Mouse (Mus musculus) forebrain, embryonic 10.5 days (tissue): ENCODE results near the gene Plin3. TPM values are rescaled to one million over a fixed set of nuclear protein-coding genes. Genes with fewer than 3 reads are reported as not detected.

Experiments
- DNase-seq: peaks from one replicate; pipeline ENCODE4 v3.0.0-alpha.2; 2017; ENCODE audit warnings: low spot score; ENCODE audit errors: extremely low spot score
- H3K27ac ChIP-seq: fragments of 300-500 bp; sonication (generic); 2 replicates; pipeline ENCODE4 v1.5.1; 2016; ENCODE audit warnings: mild to moderate bottlenecking
- H3K27me3 ChIP-seq: fragments of 300-500 bp; sonication (generic); 2 replicates; pipeline ENCODE4 v1.6.1; 2016; ENCODE audit warnings: mild to moderate bottlenecking; ENCODE audit not compliant: poor library complexity, severe bottlenecking
- H3K36me3 ChIP-seq: fragments of 300-500 bp; sonication (generic); replicated peaks from 2 replicates; pipeline ENCODE4 v1.6.1; 2016; ENCODE audit warnings: mild to moderate bottlenecking, moderate library complexity
- H3K4me1 ChIP-seq: fragments of 300-500 bp; sonication (generic); 2 replicates; pipeline ENCODE4 v1.6.1; 2016
- H3K4me3 ChIP-seq: fragments of 300-500 bp; sonication (generic); 2 replicates; pipeline ENCODE4 v1.5.1; 2016; ENCODE audit warnings: mild to moderate bottlenecking, moderate library complexity
- H3K9me3 ChIP-seq: fragments of 300-500 bp; sonication (generic); 2 replicates; pipeline ENCODE4 v1.6.1; 2016; ENCODE audit warnings: mild to moderate bottlenecking, moderate library complexity
- WGBS: fragments of 180-500 bp; shearing (Covaris S2); methylation state at CpG from one replicate; pipeline ENCODE4 v1.1.7; 2016; 5-methylcytosine and 5-hydroxymethylcytosine counted together
- polyA plus RNA-seq: library from polyadenylated mRNA; unstranded; fragments of >200 nt; fragmentation: Nextera tagmentation; extraction: Ambion mirVana; gene quantifications from 2 replicates; pipeline ENCODE4 v1.2.1, GENCODE M21; 2016

The Plin3 gene
- 58.3 and 59.0 TPM in 2 replicates for polyA plus RNA-seq

GRCm38 (mm10) chr17:56292531-56293222, at the start of gene Plin3:
Gene Plin3, minus strand, starts transcription at chr17:56292873.
- 90% methylated on average over 4 of the region's 4 CpGs for WGBS
- Histone ChIP-seq H3K27me3 (no peaks in the 10 kb centered on the region), H3K36me3 (0 out of 2 replicates have a peak, but pooled peaks cover 1% of the 10 kb centered on the region), H3K9me3 (no peaks in the 10 kb centered on the region), H3K4me3 (peak within 1 kb of the TSS; percentile 57), H3K27ac (peak within 1 kb of the TSS; percentile 92), H3K4me1 (peaks cover 49% of the 10 kb centered on the region)
- DNase-seq = no peak

- no peaks in the 10 kb centered on the region for H3K27me3 ChIP-seq
- no peak for DNase-seq
- H3K36me3 ChIP-seq = 0 out of 2 replicates have a peak, but pooled peaks cover 14% of the 10 kb centered on the region
- no peaks in the 10 kb centered on the region for H3K9me3 ChIP-seq
- no peak overlapping the region for H3K27ac ChIP-seq
- peaks cover 13% of the 10 kb centered on the region for H3K4me1 ChIP-seq
- no peak overlapping the region for H3K4me3 ChIP-seq
Observed at GRCm38 (mm10) chr17:56340717-56341116, 48.0 kb upstream of the Plin3 start.

GRCm38 (mm10) chr17:56338909-56339308, 46.2 kb upstream of the Plin3 start:
- H3K27me3 ChIP-seq = no peaks in the 10 kb centered on the region
- DNase-seq = no peak
- H3K27ac ChIP-seq = no peak overlapping the region
- no peaks in the 10 kb centered on the region for H3K9me3 ChIP-seq
- H3K4me3 ChIP-seq = no peak overlapping the region
- 59% methylated on average over 4 of the region's 4 CpGs for WGBS
- peaks cover 9% of the 10 kb centered on the region for H3K4me1 ChIP-seq
- peaks cover 12% of the 10 kb centered on the region for H3K36me3 ChIP-seq

- Histone ChIP-seq H3K4me1 (peaks cover 4% of the 10 kb centered on the region; the same call in 1 of the 2 replicates), H3K9me3 (no peaks in the 10 kb centered on the region), H3K27me3 (no peaks in the 10 kb centered on the region), H3K4me3 (no peak overlapping the region), H3K27ac (no peak overlapping the region), H3K36me3 (peaks cover 12% of the 10 kb centered on the region)
- no peak for DNase-seq
- WGBS = 92% methylated on average over 6 of the region's 6 CpGs
Observed at GRCm38 (mm10) chr17:56337791-56338190, 45.1 kb upstream of the Plin3 start.

- DNase-seq = peak; percentile 36
- WGBS = 70% methylated on average over 4 of the region's 4 CpGs
- H3K27ac ChIP-seq = no peak overlapping the region
Observed at GRCm38 (mm10) chr17:56337190-56337589, 44.5 kb upstream of the Plin3 start.

GRCm38 (mm10) chr17:56332987-56333386, 40.3 kb upstream of the Plin3 start:
- DNase-seq = peak; percentile 33
- Histone ChIP-seq H3K36me3 (peaks cover 7% of the 10 kb centered on the region), H3K27me3 (no peaks in the 10 kb centered on the region), H3K9me3 (no peaks in the 10 kb centered on the region), H3K4me3 (no peak overlapping the region), H3K4me1 (peaks cover 31% of the 10 kb centered on the region), H3K27ac (no peak overlapping the region)
- 47% methylated on average over 8 of the region's 8 CpGs for WGBS

More at GRCm38 (mm10) chr17:56337190-56337589, 44.5 kb upstream of the Plin3 start:
- H3K36me3 ChIP-seq = peaks cover 12% of the 10 kb centered on the region
- H3K27me3 ChIP-seq = no peaks in the 10 kb centered on the region
- H3K9me3 ChIP-seq = no peaks in the 10 kb centered on the region
- H3K4me3 ChIP-seq = no peak overlapping the region
- peaks cover 4% of the 10 kb centered on the region; the same call in 1 of the 2 replicates for H3K4me1 ChIP-seq

GRCm38 (mm10) chr17:56331256-56331655, 38.6 kb upstream of the Plin3 start:
- peaks cover 7% of the 10 kb centered on the region for H3K36me3 ChIP-seq
- H3K4me1 ChIP-seq = peaks cover 48% of the 10 kb centered on the region
- H3K27ac ChIP-seq = no peak overlapping the region
- no peak overlapping the region for H3K4me3 ChIP-seq
- no peaks in the 10 kb centered on the region for H3K9me3 ChIP-seq
- DNase-seq = no peak
- H3K27me3 ChIP-seq = no peaks in the 10 kb centered on the region

GRCm38 (mm10) chr17:56330345-56330744, 37.7 kb upstream of the Plin3 start:
- Histone ChIP-seq H3K36me3 (peaks cover 7% of the 10 kb centered on the region), H3K27me3 (no peaks in the 10 kb centered on the region), H3K9me3 (no peaks in the 10 kb centered on the region), H3K4me3 (no peak overlapping the region), H3K27ac (0 out of 2 replicates have a peak overlapping the region, but pooled peaks have one; percentile 8), H3K4me1 (peaks cover 50% of the 10 kb centered on the region)
- WGBS = 74% methylated on average over 3 of the region's 3 CpGs
- no peak for DNase-seq

- Histone ChIP-seq H3K27ac (no peak overlapping the region), H3K4me1 (peaks cover 60% of the 10 kb centered on the region), H3K27me3 (no peaks in the 10 kb centered on the region), H3K4me3 (no peak overlapping the region), H3K9me3 (no peaks in the 10 kb centered on the region), H3K36me3 (peaks cover 6% of the 10 kb centered on the region; the same call in 1 of the 2 replicates)
- DNase-seq = no peak
Observed at GRCm38 (mm10) chr17:56329267-56329666, 36.6 kb upstream of the Plin3 start.

- Histone ChIP-seq H3K27ac (peak overlapping the region; percentile 94), H3K4me1 (peaks cover 51% of the 10 kb centered on the region), H3K4me3 (peak overlapping the region; percentile 90), H3K36me3 (peaks cover 32% of the 10 kb centered on the region), H3K27me3 (no peaks in the 10 kb centered on the region), H3K9me3 (no peaks in the 10 kb centered on the region)
- 3% methylated on average over 67 of the region's 67 CpGs for WGBS
- DNase-seq = peak; percentile 51
Observed at GRCm38 (mm10) chr17:56326153-56327147, 33.8 kb upstream of the Plin3 start.

- DNase-seq = peak; percentile 99
- under 1% methylated on average over 57 of the region's 57 CpGs for whole genome bisulfite sequencing
- Histone ChIP-seq H3K9me3 (no peaks in the 10 kb centered on the region), H3K27me3 (no peaks in the 10 kb centered on the region), H3K4me3 (peak within 1 kb of the TSS; percentile 90), H3K4me1 (peaks cover 45% of the 10 kb centered on the region), H3K36me3 (peaks cover 41% of the 10 kb centered on the region), H3K27ac (peak within 1 kb of the TSS; percentile 94)
Observed at GRCm38 (mm10) chr17:56325450-56326152, 32.9 kb upstream of the Plin3 start, which contains the start of gene Kdm4b. Gene Kdm4b, plus strand, starts transcription at chr17:56326062.

GRCm38 (mm10) chr17:56324419-56324818, 31.7 kb upstream of the Plin3 start:
- no peak for DNase-seq
- WGBS = 79% methylated on average over 3 of the region's 3 CpGs
- H3K36me3 ChIP-seq = peaks cover 53% of the 10 kb centered on the region
- H3K27ac ChIP-seq = no peak overlapping the region
- H3K4me1 ChIP-seq = peaks cover 37% of the 10 kb centered on the region
- H3K9me3 ChIP-seq = no peaks in the 10 kb centered on the region
- no peak overlapping the region for H3K4me3 ChIP-seq
- no peaks in the 10 kb centered on the region for H3K27me3 ChIP-seq
